Mouse (Mus musculus): ENCODE measurements around the gene Abhd13. TPM values are rescaled to one million over a fixed set of nuclear protein-coding genes. Genes with fewer than 3 reads are reported as not detected.

Abhd13 gene
- total and polyA plus RNA-seq, 3 experiments: 8.6 to 20.3 (median 13.0) TPM

- H3K27ac ChIP-seq (ENCODE audit: insufficient read depth, low read depth): no peak overlapping the region
- DNase-seq (ENCODE audit: extremely low read depth): no peak
- peaks cover 10% of the 10 kb centered on the region for H3K27me3 ChIP-seq (replicated peaks)
- H3K4me3 ChIP-seq (replicated peaks in 1 of 3; ENCODE audit: low read depth in 2 of 3, low read length in 2 of 3, poor library complexity in 1 of 3): no peak overlapping the region
- in situ Hi-C loops (cut with MboI; ENCODE audit: low pct_ligation_motif_present, low pct_unique_long_range_greater_than_20kb, low sequenced_read_pairs): loop anchor here (25.0 kb wide), 1 partner anchor 712 kb away; no protein-coding TSS in a partner anchor
- TF ChIP-seq TCF12 (IDR thresholded peaks at IDR 0.05; ENCODE audit: low read depth, low read length) (no peak), SIN3A (IDR thresholded peaks at IDR 0.05; ENCODE audit: low read length) (no peak), NRF1 (IDR thresholded peaks at IDR 0.05; ENCODE audit: low read depth, low read length) (no peak), NELFE (IDR thresholded peaks at IDR 0.05; ENCODE audit: low read depth, low read length) (no peak), TBP (conservative IDR thresholded peaks at IDR 0.05; ENCODE audit: low read depth, low read length) (no peak), ELF1 (IDR thresholded peaks at IDR 0.05; ENCODE audit: low read depth, low read length) (no peak), JUND (conservative IDR thresholded peaks at IDR 0.05; ENCODE audit: low read depth, low read length) (no peak), ZMIZ1 (IDR thresholded peaks at IDR 0.05; ENCODE audit: low read depth, low read length) (no peak), CHD1 (IDR thresholded peaks at IDR 0.05; ENCODE audit: low read depth, low read length) (no peak), RCOR1 (conservative IDR thresholded peaks at IDR 0.05; ENCODE audit: low read depth, low read length) (no peak), POLR2AphosphoS2 (IDR thresholded peaks at IDR 0.05; ENCODE audit: low read depth, low read length) (no peak), MAZ (IDR thresholded peaks at IDR 0.05; ENCODE audit: low read depth, low read length) (no peak), BHLHE40 (IDR thresholded peaks at IDR 0.05; ENCODE audit: low read depth, low read length) (no peak), POLR2A (IDR thresholded peaks at IDR 0.05; ENCODE audit: low read depth, low read length) (no peak), EP300 (IDR thresholded peaks at IDR 0.05; ENCODE audit: low read length) (no peak), MEF2A (IDR thresholded peaks at IDR 0.05; ENCODE audit: borderline replicate concordance, low read depth, low read length) (no peak)
- H3K4me2 ChIP-seq (ENCODE audit: insufficient read depth, low read depth, poor library complexity, severe bottlenecking): no peak overlapping the region
- no peaks in the 10 kb centered on the region for H3K9me3 ChIP-seq (replicated peaks; ENCODE audit: low read length)
- no peaks in the 10 kb centered on the region for H3K4me1 ChIP-seq (ENCODE audit: control insufficient read depth in 1 of 2, insufficient read depth in 2 of 2)
- dilution Hi-C loops (cut with MboI; ENCODE audit: extremely low pct_ligation_motif_present, extremely low pct_unique_long_range_greater_than_20kb, low sequenced_read_pairs): no loop called here
- H3K9ac ChIP-seq (ENCODE audit: insufficient read depth, low read depth): no peak overlapping the region
- H3K36me3 ChIP-seq (replicated peaks in 1 of 2; ENCODE audit: control insufficient read depth in 1 of 2, insufficient read depth in 1 of 2, low read length in 1 of 2): no peaks in the 10 kb centered on the region
- H3K79me2 ChIP-seq (replicated peaks; ENCODE audit: control insufficient read depth, extremely low read depth, insufficient read depth, poor library complexity, severe bottlenecking): no peaks in the 10 kb centered on the region
Measured at GRCm38 (mm10) chr8:9949134-9949890, 28.2 kb upstream of the Abhd13 start.

DNA sequence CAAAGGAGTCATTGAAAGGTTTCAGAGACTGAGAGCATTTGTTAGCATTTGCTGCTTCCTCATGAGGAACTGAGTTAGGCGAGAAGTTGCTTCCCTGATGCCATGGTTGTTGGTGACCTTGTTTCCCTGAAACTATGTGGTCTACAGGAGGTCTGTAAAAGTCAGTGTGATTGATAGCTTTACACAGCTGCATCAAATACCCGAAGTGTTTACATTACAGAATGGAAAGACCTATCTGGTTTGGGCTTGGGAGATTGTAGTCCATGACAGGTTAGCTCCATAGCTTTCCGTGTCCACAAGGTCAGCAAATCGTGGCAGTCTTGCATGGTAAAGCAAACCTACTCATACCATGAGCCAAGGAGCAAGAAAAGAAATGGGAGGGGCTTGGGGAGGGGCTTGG, 19.2 kb upstream of the Abhd13 start:
- in situ Hi-C loops (cut with MboI; ENCODE audit: low pct_ligation_motif_present, low pct_unique_long_range_greater_than_20kb, low sequenced_read_pairs): no loop called here
- H3K36me3 ChIP-seq (replicated peaks in 1 of 2; ENCODE audit: control insufficient read depth in 1 of 2, insufficient read depth in 1 of 2, low read length in 1 of 2): no peaks in the 10 kb centered on the region
- H3K27ac ChIP-seq (ENCODE audit: insufficient read depth, low read depth): no peak overlapping the region
- H3K27me3 ChIP-seq (replicated peaks): no peaks in the 10 kb centered on the region
- no peak for TF ChIP-seq MEF2A (IDR thresholded peaks at IDR 0.05; ENCODE audit: borderline replicate concordance, low read depth, low read length)
- no peak for TF ChIP-seq JUND (conservative IDR thresholded peaks at IDR 0.05; ENCODE audit: low read depth, low read length)
- H3K4me1 ChIP-seq (ENCODE audit: control insufficient read depth in 1 of 2, insufficient read depth in 2 of 2): no peaks in the 10 kb centered on the region
- no peak for DNase-seq (ENCODE audit: extremely low read depth)
- H3K9me3 ChIP-seq (replicated peaks; ENCODE audit: low read length): no peaks in the 10 kb centered on the region
- no peak overlapping the region for H3K4me2 ChIP-seq (ENCODE audit: insufficient read depth, low read depth, poor library complexity, severe bottlenecking)
- no peak overlapping the region for H3K9ac ChIP-seq (ENCODE audit: insufficient read depth, low read depth)
- H3K4me3 ChIP-seq (replicated peaks in 1 of 3; ENCODE audit: low read depth in 2 of 3, low read length in 2 of 3, poor library complexity in 1 of 3): no peak overlapping the region
- no peaks in the 10 kb centered on the region for H3K79me2 ChIP-seq (replicated peaks; ENCODE audit: control insufficient read depth, extremely low read depth, insufficient read depth, poor library complexity, severe bottlenecking)
- dilution Hi-C loops (cut with MboI; ENCODE audit: extremely low pct_ligation_motif_present, extremely low pct_unique_long_range_greater_than_20kb, low sequenced_read_pairs): no loop called here

All from CH12.LX (cell line).